Mouse (Mus musculus) midbrain, embryonic 10.5 days (tissue): ENCODE measurements around the gene Gfod2. TPM values are rescaled to one million over a fixed set of nuclear protein-coding genes. Genes with fewer than 3 reads are reported as not detected.

ENCODE experiments used
- DNase-seq: peaks from one replicate; pipeline ENCODE4 v3.0.0-alpha.2; 2017; ENCODE audit warnings: low spot score
- H3K27ac ChIP-seq: fragments of 300-500 bp; sonication (generic); replicated peaks from 2 replicates; pipeline ENCODE4 v1.5.1; 2016; ENCODE audit warnings: mild to moderate bottlenecking
- H3K27me3 ChIP-seq: fragments of 300-500 bp; sonication (generic); 2 replicates; pipeline ENCODE4 v1.6.1; 2016; ENCODE audit warnings: low read depth, mild to moderate bottlenecking; ENCODE audit not compliant: poor library complexity, severe bottlenecking
- H3K36me3 ChIP-seq: fragments of 300-500 bp; sonication (generic); 2 replicates; pipeline ENCODE4 v1.6.1; 2016; ENCODE audit warnings: mild to moderate bottlenecking, moderate library complexity
- H3K4me1 ChIP-seq: fragments of 300-500 bp; sonication (generic); 2 replicates; pipeline ENCODE4 v1.6.1; 2016
- H3K4me3 ChIP-seq: fragments of 300-500 bp; sonication (generic); 2 replicates; pipeline ENCODE4 v1.5.1; 2016; ENCODE audit warnings: mild to moderate bottlenecking, moderate library complexity
- H3K9me3 ChIP-seq: fragments of 300-500 bp; sonication (generic); replicated peaks from 2 replicates; pipeline ENCODE4 v1.6.1; 2016; ENCODE audit warnings: mild to moderate bottlenecking
- WGBS: fragments of 180-500 bp; shearing (Covaris S2); methylation state at CpG from one replicate; pipeline ENCODE4 v1.1.7; 2016; 5-methylcytosine and 5-hydroxymethylcytosine counted together
- polyA plus RNA-seq: library from polyadenylated mRNA; unstranded; fragments of >200 nt; fragmentation: Nextera tagmentation; extraction: Ambion mirVana; gene quantifications from 2 replicates; pipeline ENCODE4 v1.2.1, GENCODE M21; 2016

Gfod2 gene
- polyA plus RNA-seq, 1 experiment from 2014 or later = 35.0 TPM

- WGBS = under 1% methylated on average over 55 of the region's 55 CpGs
- Histone ChIP-seq H3K27ac (peak within 1 kb of the TSS; percentile 94), H3K4me1 (peaks cover 26% of the 10 kb centered on the region), H3K9me3 (no peaks in the 10 kb centered on the region), H3K4me3 (peak within 1 kb of the TSS; percentile 89), H3K27me3 (no peaks in the 10 kb centered on the region), H3K36me3 (peaks cover 33% of the 10 kb centered on the region)
- DNase-seq = peak; percentile 95
Measured at GRCm38 (mm10) chr8:105707498-105708403, 50.7 kb downstream of the Gfod2 start, which contains the start of the genes 4933405L10Rik and Enkd1. Gene 4933405L10Rik (plus strand): TSS chr8:105707655. Gene Enkd1 (minus strand): TSS chr8:105708210.

- no peaks in the 10 kb centered on the region for H3K27me3 ChIP-seq
- H3K36me3 ChIP-seq = peaks cover 40% of the 10 kb centered on the region
- H3K4me1 ChIP-seq = peaks cover 39% of the 10 kb centered on the region
- DNase-seq = no peak
- H3K4me3 ChIP-seq = peak overlapping the region; percentile 89
- no peaks in the 10 kb centered on the region for H3K9me3 ChIP-seq
- H3K27ac ChIP-seq = peak overlapping the region; percentile 94; the same call in 1 of the 2 replicates
- 83% methylated on average over 12 of the region's 12 CpGs for WGBS
Measured at GRCm38 (mm10) chr8:105706426-105706825, 52.0 kb downstream of the Gfod2 start.

GRCm38 (mm10) chr8:105704955-105705354 lies 53.5 kb downstream of the Gfod2 start:
- Histone ChIP-seq H3K27ac (no peak overlapping the region), H3K27me3 (no peaks in the 10 kb centered on the region), H3K9me3 (no peaks in the 10 kb centered on the region), H3K4me3 (no peak overlapping the region), H3K36me3 (peaks cover 40% of the 10 kb centered on the region), H3K4me1 (peaks cover 46% of the 10 kb centered on the region)
- WGBS = 91% methylated on average over 6 of the region's 6 CpGs
- DNase-seq = no peak

GRCm38 (mm10) chr8:105704146-105704812 lies 54.2 kb downstream of the Gfod2 start:
- Histone ChIP-seq H3K27me3 (no peaks in the 10 kb centered on the region), H3K27ac (no peak overlapping the region), H3K4me1 (peaks cover 53% of the 10 kb centered on the region), H3K9me3 (no peaks in the 10 kb centered on the region), H3K4me3 (no peak overlapping the region), H3K36me3 (peaks cover 46% of the 10 kb centered on the region)
- DNase-seq = no peak
- 93% methylated on average over 34 of the region's 34 CpGs for WGBS

GRCm38 (mm10) chr8:105702731-105703415 lies 55.6 kb downstream of the Gfod2 start:
- Histone ChIP-seq H3K4me1 (peaks cover 49% of the 10 kb centered on the region), H3K27ac (no peak overlapping the region), H3K27me3 (no peaks in the 10 kb centered on the region), H3K4me3 (peak overlapping the region; percentile 81; the same call in 1 of the 2 replicates), H3K36me3 (peaks cover 59% of the 10 kb centered on the region), H3K9me3 (no peaks in the 10 kb centered on the region)
- DNase-seq = no peak
- 94% methylated on average over 24 of the region's 24 CpGs for WGBS

DNA sequence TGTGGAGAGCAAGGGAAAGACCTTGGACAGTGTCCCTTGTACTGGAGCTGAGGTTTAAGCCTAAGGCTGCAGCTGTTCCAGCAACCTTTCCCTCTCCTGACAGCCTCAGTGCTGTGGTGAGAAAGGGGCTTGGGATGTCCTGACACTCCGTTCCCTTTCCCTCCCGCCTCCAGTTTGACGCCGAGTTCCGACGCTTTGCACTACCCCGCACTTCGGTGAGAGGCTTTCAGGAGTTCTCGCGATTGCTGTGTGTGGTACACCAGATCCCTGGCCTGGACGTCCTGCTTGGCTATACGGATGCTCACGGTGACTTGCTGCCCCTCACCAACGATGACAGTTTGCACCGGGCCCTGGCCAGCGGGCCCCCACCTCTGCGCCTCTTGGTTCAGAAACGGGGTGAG lies 56.5 kb downstream of the Gfod2 start:
- DNase-seq = peak; percentile 47
- peaks cover 41% of the 10 kb centered on the region for H3K4me1 ChIP-seq
- H3K36me3 ChIP-seq = peaks cover 67% of the 10 kb centered on the region
- H3K27me3 ChIP-seq = no peaks in the 10 kb centered on the region
- no peaks in the 10 kb centered on the region for H3K9me3 ChIP-seq
- 33% methylated on average over 18 of the region's 18 CpGs for WGBS
- H3K4me3 ChIP-seq = peak overlapping the region; percentile 81
- peak overlapping the region; percentile 86 for H3K27ac ChIP-seq

- H3K4me3 ChIP-seq = peak within 1 kb of the TSS; percentile 81
- peak within 1 kb of the TSS; percentile 86 for H3K27ac ChIP-seq
- WGBS = under 1% methylated on average over 60 of the region's 60 CpGs
- no peaks in the 10 kb centered on the region for H3K9me3 ChIP-seq
- H3K27me3 ChIP-seq = no peaks in the 10 kb centered on the region
- DNase-seq = peak; percentile 98
- H3K4me1 ChIP-seq = peaks cover 33% of the 10 kb centered on the region
- H3K36me3 ChIP-seq = peaks cover 74% of the 10 kb centered on the region
Measured at GRCm38 (mm10) chr8:105700966-105701824, 57.3 kb downstream of the Gfod2 start, which contains the start of the genes Acd and Pard6a. Gene Acd (minus strand): TSS chr8:105701102. Gene Pard6a (plus strand): TSS chr8:105701148.

GRCm38 (mm10) chr8:105700566-105700965 lies 57.9 kb downstream of the Gfod2 start:
- peaks cover under 1% of the 10 kb centered on the region for H3K27me3 ChIP-seq
- DNase-seq = no peak

GRCm38 (mm10) chr8:105699488-105700215 lies 58.8 kb downstream of the Gfod2 start:
- Histone ChIP-seq H3K36me3 (peaks cover 68% of the 10 kb centered on the region), H3K9me3 (no peaks in the 10 kb centered on the region), H3K27me3 (peaks cover 10% of the 10 kb centered on the region), H3K4me1 (peaks cover 35% of the 10 kb centered on the region), H3K4me3 (peak overlapping the region; percentile 81), H3K27ac (no peak overlapping the region; the same call in 1 of the 2 replicates)
- DNase-seq = no peak
- WGBS = 89% methylated on average over 11 of the region's 11 CpGs

More at GRCm38 (mm10) chr8:105700566-105700965, 57.9 kb downstream of the Gfod2 start:
- peaks cover 73% of the 10 kb centered on the region for H3K36me3 ChIP-seq
- H3K4me1 ChIP-seq = peaks cover 29% of the 10 kb centered on the region
- no peaks in the 10 kb centered on the region for H3K9me3 ChIP-seq
- WGBS = under 1% methylated on average over 21 of the region's 21 CpGs
- peak overlapping the region; percentile 86 for H3K27ac ChIP-seq
- peak overlapping the region; percentile 81 for H3K4me3 ChIP-seq

DNA sequence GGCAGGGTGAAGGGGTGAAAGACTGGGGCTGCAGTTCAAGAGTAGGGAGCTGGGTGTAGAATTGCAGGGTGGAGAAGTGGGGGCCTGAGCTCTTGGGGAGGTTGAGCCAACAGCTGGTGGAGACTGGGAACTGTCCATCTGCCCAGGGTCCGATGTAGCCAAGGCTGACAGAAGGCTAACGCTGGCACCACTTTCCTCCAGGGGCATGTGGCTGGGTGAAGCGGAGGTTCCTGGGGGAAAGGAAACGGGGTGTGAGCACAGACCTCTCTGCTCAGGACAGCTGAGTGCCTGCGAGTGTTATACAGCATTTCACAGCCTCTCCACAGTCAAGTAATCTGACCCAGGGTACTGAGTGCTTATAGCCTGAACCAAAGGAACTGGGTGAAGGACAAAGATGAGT lies 59.7 kb downstream of the Gfod2 start:
- Histone ChIP-seq H3K36me3 (peaks cover 59% of the 10 kb centered on the region), H3K4me3 (no peak overlapping the region), H3K27ac (no peak overlapping the region), H3K27me3 (peaks cover 18% of the 10 kb centered on the region), H3K9me3 (no peaks in the 10 kb centered on the region), H3K4me1 (peaks cover 44% of the 10 kb centered on the region)
- WGBS = 95% methylated on average over 5 of the region's 5 CpGs
- no peak for DNase-seq

- H3K4me3 ChIP-seq = no peak overlapping the region
- WGBS = 93% methylated on average over 17 of the region's 17 CpGs
- peaks cover 41% of the 10 kb centered on the region for H3K4me1 ChIP-seq
- H3K9me3 ChIP-seq = peaks cover 10% of the 10 kb centered on the region
- H3K27me3 ChIP-seq = peaks cover 18% of the 10 kb centered on the region
- DNase-seq = no peak
- no peak overlapping the region for H3K27ac ChIP-seq
- H3K36me3 ChIP-seq = peaks cover 56% of the 10 kb centered on the region
Measured at GRCm38 (mm10) chr8:105697196-105697780, 61.2 kb downstream of the Gfod2 start.
